Mouse (Mus musculus) heart, postnatal 0 days (tissue): ENCODE results near the gene Rnf44.

Source experiments
- CTCF ChIP-seq: IDR thresholded peaks from 2 replicates; pipeline ENCODE4 v1.5.1; 2016; ENCODE audit warnings: antibody characterized with exemption, control low read depth, low read depth
- EP300 ChIP-seq: IDR thresholded peaks from 2 replicates; pipeline ENCODE4 v1.6.1; 2016; ENCODE audit warnings: antibody characterized with exemption, low read depth

DNA sequence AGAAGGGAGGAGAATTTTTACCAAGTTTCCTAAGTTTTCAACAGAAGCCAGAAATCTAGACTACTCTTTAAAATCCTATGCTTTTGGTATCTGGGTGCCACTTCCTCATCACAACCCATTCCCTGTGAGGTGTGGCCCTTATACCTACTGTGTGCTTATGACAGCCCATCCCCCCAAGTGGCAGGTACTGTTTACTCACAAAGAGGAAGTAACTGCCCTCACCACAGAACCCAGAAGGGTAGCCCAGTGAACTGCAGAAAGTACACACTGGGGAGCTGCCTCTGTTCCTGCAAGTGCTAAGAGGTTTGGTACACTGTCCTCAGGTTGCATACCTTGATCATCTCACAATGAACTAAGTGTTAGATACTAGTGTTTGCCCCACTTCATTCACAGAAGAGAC lies 2.0 kb downstream of the Rnf44 start:
- TF ChIP-seq CTCF (no peak), EP300 (no peak)
